Mouse (Mus musculus) erythroblast, embryonic 14.5 days (primary cell): ENCODE results near the gene BC037034.

Experiments
- GATA1 ChIP-seq: IDR thresholded peaks from 2 replicates; pipeline ENCODE4 v1.6.1; 2012; ENCODE audit warnings: low read length, inconsistent platforms, mixed read lengths
- TAL1 ChIP-seq: IDR thresholded peaks from 3 replicates; pipeline ENCODE4 v1.6.1; 2012; ENCODE audit warnings: low read length, inconsistent platforms, mixed read lengths

- TF ChIP-seq TAL1 (no peak), GATA1 (no peak)
These were observed 8.6 kb upstream of the BC037034 start, which contains the start of gene Gal3st4 for GRCm38 (mm10) chr5:138272409-138272923.
